Mouse (Mus musculus) limb, embryonic 11.5 days (tissue): ENCODE measurements around the gene Cipc. TPM values are rescaled to one million over a fixed set of nuclear protein-coding genes. Genes with fewer than 3 reads are reported as not detected.
A peak's percentile ranks its signal among the peaks of the same experiment; 100 is the strongest.

Source experiments
- ATAC-seq: fragments of 200-750 bp; cut with Nextera tagmentation; 2 replicates; pipeline ENCODE4 v1.8.0; 2017; ENCODE audit warnings: low read depth; ENCODE audit not compliant: insufficient number of reproducible peaks, low FRiP score, low TSS enrichment
- DNase-seq: peaks from one replicate; pipeline ENCODE4 v3.0.0-alpha.2; 2015; ENCODE audit warnings: low spot score
- H3K27ac ChIP-seq: fragments of 300-500 bp; sonication (generic); replicated peaks from 2 replicates; pipeline ENCODE4 v1.5.1; 2014; ENCODE audit warnings: low read depth, mild to moderate bottlenecking, low read length
- H3K27me3 ChIP-seq: fragments of 300-500 bp; sonication (generic); 2 replicates; pipeline ENCODE4 v1.6.1; 2014; ENCODE audit warnings: mild to moderate bottlenecking, low read length, mixed read lengths; ENCODE audit not compliant: control insufficient read depth, insufficient read depth
- H3K36me3 ChIP-seq: fragments of 300-500 bp; sonication (generic); 2 replicates; pipeline ENCODE4 v1.6.1; 2014; ENCODE audit warnings: mild to moderate bottlenecking, low read length, moderate library complexity, mixed read lengths; ENCODE audit not compliant: control insufficient read depth, insufficient read depth
- H3K4me1 ChIP-seq: fragments of 300-500 bp; sonication (generic); 2 replicates; pipeline ENCODE4 v1.6.1; 2014; ENCODE audit warnings: low read length, mixed read lengths; ENCODE audit not compliant: control insufficient read depth, insufficient read depth
- H3K4me2 ChIP-seq: fragments of 300-500 bp; sonication (generic); 2 replicates; pipeline ENCODE4 v1.6.1; 2014; ENCODE audit warnings: low read depth, mild to moderate bottlenecking, moderate library complexity; ENCODE audit not compliant: severe bottlenecking
- H3K4me3 ChIP-seq: fragments of 300-500 bp; sonication (generic); 2 replicates; pipeline ENCODE4 v1.5.1; 2014; ENCODE audit warnings: low read depth, low read length
- H3K9ac ChIP-seq: fragments of 300-500 bp; sonication (generic); 2 replicates; pipeline ENCODE4 v1.6.1; 2014; ENCODE audit warnings: mild to moderate bottlenecking, low read length
- H3K9me3 ChIP-seq: fragments of 300-500 bp; sonication (generic); 2 replicates; pipeline ENCODE4 v1.6.1; 2016; ENCODE audit warnings: low read length; ENCODE audit not compliant: control insufficient read depth
- WGBS: fragments of 180-500 bp; shearing (Covaris S2); extraction: QIAGEN DNeasy Blood & Tissue Kit; methylation state at CpG from one replicate; pipeline ENCODE4 v1.1.7; 2014; 5-methylcytosine and 5-hydroxymethylcytosine counted together
- polyA plus RNA-seq: library from polyadenylated mRNA; unstranded; fragments of >200 nt; fragmentation: Nextera tagmentation; extraction: Ambion mirVana; gene quantifications from 2 replicates; pipeline ENCODE4 v1.2.1, GENCODE M21; 2014

The Cipc gene
- 31.3 and 33.7 TPM in 2 replicates for polyA plus RNA-seq

GRCm38 (mm10) chr12:86946862-86947574 is at the start of gene Cipc:
Gene Cipc (plus strand): TSS chr12:86947043.
- H3K9ac ChIP-seq: peak within 1 kb of the TSS; percentile 98
- peak within 1 kb of the TSS; percentile 98 for H3K27ac ChIP-seq
- H3K4me2 ChIP-seq: peak within 1 kb of the TSS; percentile 82
- WGBS: under 1% methylated on average over 64 of the region's 64 CpGs
- H3K4me3 ChIP-seq: peak within 1 kb of the TSS; percentile 74
- no peaks in the 10 kb centered on the region for H3K9me3 ChIP-seq
- ATAC-seq (peak; percentile 99), DNase-seq (peak; percentile 98)
- no peaks in the 10 kb centered on the region for H3K27me3 ChIP-seq
- peaks cover 12% of the 10 kb centered on the region for H3K4me1 ChIP-seq
- H3K36me3 ChIP-seq: no peaks in the 10 kb centered on the region; the same call in 1 of the 2 replicates

- peaks cover 53% of the 10 kb centered on the region for H3K4me1 ChIP-seq
- no peaks in the 10 kb centered on the region for H3K9me3 ChIP-seq
- H3K27me3 ChIP-seq: no peaks in the 10 kb centered on the region
- H3K27ac ChIP-seq: peak overlapping the region; percentile 42; the same call in 1 of the 2 replicates
- no peak overlapping the region for H3K4me2 ChIP-seq
- no peak for ATAC-seq
- no peak overlapping the region for H3K4me3 ChIP-seq
- no peaks in the 10 kb centered on the region for H3K36me3 ChIP-seq
- no peak for DNase-seq
- WGBS: 69% methylated on average over 7 of the region's 7 CpGs
- no peak overlapping the region for H3K9ac ChIP-seq
These were observed 49.0 kb upstream of the Cipc start for GRCm38 (mm10) chr12:86897769-86898273.

GRCm38 (mm10) chr12:86898448-86898847 is 48.4 kb upstream of the Cipc start:
- 69% methylated on average over 3 of the region's 3 CpGs for WGBS
- no peak overlapping the region for H3K4me3 ChIP-seq
- H3K36me3 ChIP-seq: no peaks in the 10 kb centered on the region
- no peaks in the 10 kb centered on the region for H3K9me3 ChIP-seq
- H3K27ac ChIP-seq: peak overlapping the region; percentile 42; the same call in 1 of the 2 replicates
- H3K4me2 ChIP-seq: no peak overlapping the region
- no peaks in the 10 kb centered on the region for H3K27me3 ChIP-seq
- DNase-seq (no peak), ATAC-seq (no peak)
- no peak overlapping the region for H3K9ac ChIP-seq
- H3K4me1 ChIP-seq: peaks cover 47% of the 10 kb centered on the region

GRCm38 (mm10) chr12:86899461-86900179 is 47.2 kb upstream of the Cipc start:
- Histone ChIP-seq H3K4me2 (no peak overlapping the region), H3K27ac (peak overlapping the region; percentile 51), H3K9me3 (no peaks in the 10 kb centered on the region), H3K27me3 (no peaks in the 10 kb centered on the region), H3K4me1 (peaks cover 42% of the 10 kb centered on the region), H3K4me3 (no peak overlapping the region), H3K9ac (no peak overlapping the region), H3K36me3 (no peaks in the 10 kb centered on the region)
- ATAC-seq: no peak
- peak; percentile 70 for DNase-seq
- 70% methylated on average over 11 of the region's 11 CpGs for WGBS

GRCm38 (mm10) chr12:86903828-86904806 is 42.7 kb upstream of the Cipc start:
- DNase-seq: no peak
- H3K9ac ChIP-seq: no peak overlapping the region
- H3K9me3 ChIP-seq: no peaks in the 10 kb centered on the region
- no peak overlapping the region for H3K27ac ChIP-seq
- H3K4me3 ChIP-seq: no peak overlapping the region
- no peaks in the 10 kb centered on the region for H3K27me3 ChIP-seq
- no peak for ATAC-seq
- WGBS: 78% methylated on average over 11 of the region's 11 CpGs
- H3K36me3 ChIP-seq: no peaks in the 10 kb centered on the region
- peaks cover 22% of the 10 kb centered on the region for H3K4me1 ChIP-seq
- no peak overlapping the region for H3K4me2 ChIP-seq

- Histone ChIP-seq H3K9me3 (no peaks in the 10 kb centered on the region), H3K36me3 (no peaks in the 10 kb centered on the region), H3K4me1 (peaks cover 14% of the 10 kb centered on the region), H3K4me2 (no peak overlapping the region), H3K9ac (no peak overlapping the region), H3K4me3 (no peak overlapping the region), H3K27ac (no peak overlapping the region), H3K27me3 (no peaks in the 10 kb centered on the region)
- ATAC-seq (no peak), DNase-seq (no peak)
- 11% methylated on average over 4 of the region's 4 CpGs for WGBS
These were observed 41.6 kb upstream of the Cipc start for GRCm38 (mm10) chr12:86905203-86905602.

GRCm38 (mm10) chr12:86905876-86906275 is 41.0 kb upstream of the Cipc start:
- H3K4me1 ChIP-seq: peaks cover 12% of the 10 kb centered on the region
- WGBS: 56% methylated on average over 7 of the region's 7 CpGs
- no peaks in the 10 kb centered on the region for H3K9me3 ChIP-seq
- H3K27ac ChIP-seq: no peak overlapping the region
- H3K36me3 ChIP-seq: no peaks in the 10 kb centered on the region
- H3K4me2 ChIP-seq: no peak overlapping the region
- DNase-seq: peak; percentile 22
- H3K4me3 ChIP-seq: no peak overlapping the region
- no peak overlapping the region for H3K9ac ChIP-seq
- H3K27me3 ChIP-seq: no peaks in the 10 kb centered on the region
- ATAC-seq: no peak

- ATAC-seq (peak; percentile 46; the same call in 1 of the 2 replicates), DNase-seq (peak; percentile 90)
- Histone ChIP-seq H3K27me3 (no peaks in the 10 kb centered on the region), H3K36me3 (no peaks in the 10 kb centered on the region), H3K4me2 (no peak overlapping the region), H3K9me3 (no peaks in the 10 kb centered on the region), H3K4me1 (peaks cover 17% of the 10 kb centered on the region), H3K4me3 (no peak overlapping the region), H3K9ac (no peak overlapping the region), H3K27ac (no peak overlapping the region)
- 3% methylated on average over 15 of the region's 15 CpGs for WGBS
These were observed 40.4 kb upstream of the Cipc start for GRCm38 (mm10) chr12:86906395-86906794.
